Mouse (Mus musculus): ENCODE measurements around the gene Rab24.

DNA sequence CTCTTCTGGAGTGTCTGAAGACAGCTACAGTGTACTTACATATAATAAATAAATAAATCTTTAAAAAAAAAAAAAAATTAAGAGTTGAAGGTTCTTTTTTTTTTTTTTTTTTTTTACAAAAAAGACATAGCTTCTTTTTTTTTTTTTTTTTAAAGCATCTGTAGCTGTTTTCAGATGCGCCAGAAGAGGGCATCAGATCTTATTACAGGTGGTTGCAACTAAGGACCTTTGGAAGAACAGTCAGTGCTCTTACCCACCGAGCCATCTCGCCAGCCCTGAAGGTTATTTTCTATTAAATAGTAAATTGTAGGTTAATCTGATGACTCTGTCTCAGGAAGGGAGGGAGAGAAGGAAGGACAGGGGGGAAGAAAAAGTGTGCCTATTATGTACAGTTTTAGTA lies 32.9 kb downstream of the Rab24 start:
- no peak for TF ChIP-seq POLR2A (IDR thresholded peaks at IDR 0.05; ENCODE audit: low read depth, low read length)
- no peak for TF ChIP-seq CTCF (IDR thresholded peaks at IDR 0.05; ENCODE audit: borderline replicate concordance, insufficient read depth, low read length)

Measured in embryonic fibroblast, embryonic 13.5 days (primary cell).